ENCODE assay signal across 17 mouse cellular contexts in genomic region chr6:51529457-51529856, GRCm38 (mm10). TPM values are rescaled to one million over a fixed set of nuclear protein-coding genes. Genes with fewer than 3 reads are reported as not detected.
DNase-seq lines count a peak whose midpoint lies in the region; ATAC-seq and TF ChIP-seq lines count a peak whose summit lies in the region.
"Had no signal": no experiment of that assay in that cellular context is flagged by ENCODE, and none has a peak within 500 bp of the region (broad histone marks: within the 10 kb centered on the region; RNA-seq: fewer than 3 reads in every experiment).

No protein-coding gene starts in this region.

- H3K27me3 ChIP-seq in midbrain, embryonic 10.5 days (ENCODE audit: low read depth, poor library complexity, severe bottlenecking), result no peaks in the 10 kb centered on the region
- H3K27me3 ChIP-seq in midbrain, embryonic 11.5 days (ENCODE audit: control insufficient read depth, insufficient read depth, low read length), result no peaks in the 10 kb centered on the region
- H3K27me3 ChIP-seq in forebrain, postnatal 0 days (ENCODE audit: insufficient read depth, low read length), result no peaks in the 10 kb centered on the region
- H3K27me3 ChIP-seq: embryonic facial prominence, embryonic 13.5 days had no signal

- no peak for TF ChIP-seq CTCF in forebrain, postnatal 0 days (IDR thresholded peaks at IDR 0.05; ENCODE audit: low read depth)

- no peak overlapping the region for H3K4me3 ChIP-seq in midbrain, embryonic 10.5 days
- no peak overlapping the region for H3K4me3 ChIP-seq in midbrain, embryonic 11.5 days (ENCODE audit: low read depth, low read length)
- no peak overlapping the region for H3K4me3 ChIP-seq in forebrain, postnatal 0 days (ENCODE audit: low read depth, low read length)
- H3K4me3 ChIP-seq: embryonic facial prominence, embryonic 13.5 days; liver, embryonic 15.5 days had no signal

- DNase-seq in midbrain, embryonic 10.5 days (ENCODE audit: low spot score), result peak; percentile 43
- no peak for DNase-seq in midbrain, embryonic 11.5 days (ENCODE audit: low spot score, missing footprints)
- peak; percentile 55 for DNase-seq in forebrain, postnatal 0 days
- DNase-seq in retina, embryonic 14.5 days (ENCODE audit: low spot score), result no peak
- no peak for DNase-seq in layer of hippocampus, adult 11-12 months (ENCODE audit: low spot score)
- DNase-seq: gastrocnemius, postnatal 14 days; heart, postnatal 36 days; kidney, adult 18-20 months; kidney, postnatal 36 days; layer of hippocampus, postnatal 36 days; spleen, adult 18-20 months had no signal

- WGBS in midbrain, embryonic 10.5 days, result 49% methylated on average over 7 of the region's 7 CpGs
- WGBS in midbrain, embryonic 11.5 days, result 31% methylated on average over 7 of the region's 7 CpGs
- 33% methylated on average over 7 of the region's 7 CpGs for WGBS in forebrain, postnatal 0 days

- no peak overlapping the region for H3K9ac ChIP-seq in midbrain, embryonic 11.5 days (ENCODE audit: low read length)
- H3K9ac ChIP-seq in forebrain, postnatal 0 days, result no peak overlapping the region
- H3K9ac ChIP-seq: embryonic facial prominence, embryonic 13.5 days; liver, embryonic 15.5 days had no signal

- 0 out of 2 replicates have a peak, but pooled peaks cover 4% of the 10 kb centered on the region for H3K9me3 ChIP-seq in midbrain, embryonic 10.5 days (replicated peaks)
- no peaks in the 10 kb centered on the region for H3K9me3 ChIP-seq in midbrain, embryonic 11.5 days (ENCODE audit: control insufficient read depth, low read length)
- no peaks in the 10 kb centered on the region for H3K9me3 ChIP-seq in forebrain, postnatal 0 days (ENCODE audit: low read length)
- H3K9me3 ChIP-seq: embryonic facial prominence, embryonic 13.5 days; liver, embryonic 15.5 days had no signal

- peak overlapping the region; percentile 72 for H3K27ac ChIP-seq in midbrain, embryonic 10.5 days (replicated peaks)
- no peak overlapping the region for H3K27ac ChIP-seq in midbrain, embryonic 11.5 days (ENCODE audit: low read depth, low read length)
- no peak overlapping the region for H3K27ac ChIP-seq in forebrain, postnatal 0 days (ENCODE audit: low read depth, low read length)
- H3K27ac ChIP-seq: embryonic facial prominence, embryonic 13.5 days; liver, embryonic 15.5 days had no signal

- H3K4me2 ChIP-seq in midbrain, embryonic 11.5 days, result no peak overlapping the region
- no peak overlapping the region for H3K4me2 ChIP-seq in forebrain, postnatal 0 days (ENCODE audit: low read depth)
- H3K4me2 ChIP-seq: embryonic facial prominence, embryonic 13.5 days; heart, embryonic 11.5 days; liver, embryonic 15.5 days had no signal

- H3K36me3 ChIP-seq in midbrain, embryonic 10.5 days, result peaks cover 12% of the 10 kb centered on the region
- H3K36me3 ChIP-seq in midbrain, embryonic 11.5 days (ENCODE audit: control insufficient read depth, insufficient read depth, low read length), result no peaks in the 10 kb centered on the region
- no peaks in the 10 kb centered on the region for H3K36me3 ChIP-seq in forebrain, postnatal 0 days (ENCODE audit: insufficient read depth)
- H3K36me3 ChIP-seq: embryonic facial prominence, embryonic 13.5 days; liver, embryonic 15.5 days had no signal

- ATAC-seq in midbrain, embryonic 11.5 days (ENCODE audit: low FRiP score), result no peak; the same call in 1 of the 2 replicates
- ATAC-seq in forebrain, postnatal 0 days, result peak; percentile 55
- ATAC-seq in megakaryocyte progenitor cell, adult 5-6 weeks (replicated peaks; ENCODE audit: poor library complexity), result peak; percentile 47; the same call in 1 of the 2 replicates
- no peak for ATAC-seq in monocyte, adult 5-6 weeks (replicated peaks; ENCODE audit: insufficient number of reproducible peaks, low FRiP score, low TSS enrichment, poor library complexity, severe bottlenecking)
- ATAC-seq: CD4-positive, CD25-positive, alpha-beta regulatory T cell, adult 4 months had no signal

- H3K4me1 ChIP-seq in midbrain, embryonic 10.5 days, result peaks cover 39% of the 10 kb centered on the region
- peaks cover 15% of the 10 kb centered on the region for H3K4me1 ChIP-seq in midbrain, embryonic 11.5 days (ENCODE audit: control insufficient read depth, insufficient read depth, low read length)
- peaks cover 14% of the 10 kb centered on the region for H3K4me1 ChIP-seq in forebrain, postnatal 0 days (ENCODE audit: insufficient read depth)

RNA-seq across cellular contexts. Expression of gene Snx10, which starts 5.8 kb away (rescaled TPM):
- 37.0 and 40.9 TPM in 2 replicates for polyA plus RNA-seq in midbrain, embryonic 10.5 days (2016; fragmentation: Nextera tagmentation; extraction: Ambion mirVana)
- polyA plus RNA-seq in midbrain, embryonic 11.5 days (2014; fragmentation: Nextera tagmentation; extraction: Ambion mirVana), result 52.0 and 53.4 TPM in 2 replicates
- 76.3 and 96.5 TPM in 2 replicates for total RNA-seq in forebrain, postnatal 0 days (2014; rRNA removed)
- polyA plus RNA-seq in forebrain, postnatal 0 days (2015; fragmentation: Nextera tagmentation; extraction: Ambion mirVana), result 78.4 and 92.6 TPM in 2 replicates
- total RNA-seq in megakaryocyte progenitor cell, adult 5-6 weeks (2015), result 66.9 and 67.8 TPM in 2 replicates
- 54.1 and 55.1 TPM in 2 replicates for total RNA-seq in megakaryocyte progenitor cell, adult 5-6 weeks (2017)
- 79.7 to 97.3 TPM (median 87.0 TPM) in 3 replicates for total RNA-seq in monocyte, adult 5-6 weeks (2017)

RNA-seq across cellular contexts. Expression of gene Cbx3, which starts 59.3 kb away (rescaled TPM):
- polyA plus RNA-seq in midbrain, embryonic 10.5 days (2016; fragmentation: Nextera tagmentation; extraction: Ambion mirVana), result 692 and 722 TPM in 2 replicates
- 757 and 781 TPM in 2 replicates for polyA plus RNA-seq in midbrain, embryonic 11.5 days (2014; fragmentation: Nextera tagmentation; extraction: Ambion mirVana)
- total RNA-seq in forebrain, postnatal 0 days (2014; rRNA removed), result 213 and 227 TPM in 2 replicates
- 514 and 653 TPM in 2 replicates for polyA plus RNA-seq in forebrain, postnatal 0 days (2015; fragmentation: Nextera tagmentation; extraction: Ambion mirVana)
- total RNA-seq in megakaryocyte progenitor cell, adult 5-6 weeks (2015), result 277 and 292 TPM in 2 replicates
- total RNA-seq in megakaryocyte progenitor cell, adult 5-6 weeks (2017), result 426 and 503 TPM in 2 replicates
- total RNA-seq in monocyte, adult 5-6 weeks (2017), result 92.1 to 154 TPM (median 139 TPM) in 3 replicates

RNA-seq across cellular contexts. Expression of gene Hnrnpa2b1, which starts 59.8 kb away (rescaled TPM):
- polyA plus RNA-seq in midbrain, embryonic 10.5 days (2016; fragmentation: Nextera tagmentation; extraction: Ambion mirVana), result 2,311 and 2,476 TPM in 2 replicates
- 1,654 and 1,893 TPM in 2 replicates for polyA plus RNA-seq in midbrain, embryonic 11.5 days (2014; fragmentation: Nextera tagmentation; extraction: Ambion mirVana)
- total RNA-seq in forebrain, postnatal 0 days (2014; rRNA removed), result 328 and 431 TPM in 2 replicates
- polyA plus RNA-seq in forebrain, postnatal 0 days (2015; fragmentation: Nextera tagmentation; extraction: Ambion mirVana), result 803 and 955 TPM in 2 replicates
- 1,568 and 1,722 TPM in 2 replicates for total RNA-seq in megakaryocyte progenitor cell, adult 5-6 weeks (2015)
- total RNA-seq in megakaryocyte progenitor cell, adult 5-6 weeks (2017), result 1,303 and 1,754 TPM in 2 replicates
- 1,501 to 2,313 TPM (median 1,630 TPM) in 3 replicates for total RNA-seq in monocyte, adult 5-6 weeks (2017)

Comparison
In these comparisons a context has a peak if more than half of its experiments do, and no peak if none do; other contexts are left out.
1. DNase-seq: peak in midbrain, embryonic 10.5 days (single experiment) and forebrain, postnatal 0 days (single experiment); none in midbrain, embryonic 11.5 days (single experiment), retina, embryonic 14.5 days (single experiment) and layer of hippocampus, adult 11-12 months (single experiment).
2. ATAC-seq: peak in forebrain, postnatal 0 days (single experiment) and megakaryocyte progenitor cell, adult 5-6 weeks (single experiment); none in midbrain, embryonic 11.5 days (single experiment) and monocyte, adult 5-6 weeks (single experiment).